Mouse (Mus musculus): ENCODE measurements around the gene Fcgr3.

Gene Fcgr3

GRCm38 (mm10) chr1:171053305-171053704 is 11.4 kb downstream of the Fcgr3 start:
- DNase-seq (ENCODE audit: low read depth, low spot score): no peak

- DNase-seq (ENCODE audit: low read depth, low spot score): no peak
Observed at GRCm38 (mm10) chr1:171050774-171051173, 14.0 kb downstream of the Fcgr3 start.

GRCm38 (mm10) chr1:171049263-171049662 is 15.5 kb downstream of the Fcgr3 start:
- no peak for DNase-seq (ENCODE audit: low read depth, low spot score)

GRCm38 (mm10) chr1:171046501-171046900 is 18.2 kb downstream of the Fcgr3 start:
- DNase-seq (ENCODE audit: low read depth, low spot score): no peak

- DNase-seq (ENCODE audit: low read depth, low spot score): no peak
Observed at GRCm38 (mm10) chr1:171045079-171045465, 19.7 kb downstream of the Fcgr3 start.

- DNase-seq (ENCODE audit: low read depth, low spot score): peak; percentile 84
Observed at GRCm38 (mm10) chr1:171044365-171045078, 20.2 kb downstream of the Fcgr3 start.

- DNase-seq (ENCODE audit: low read depth, low spot score): no peak
Observed at GRCm38 (mm10) chr1:171043594-171044153, 21.1 kb downstream of the Fcgr3 start.

- DNase-seq (ENCODE audit: low read depth, low spot score): no peak
Observed at GRCm38 (mm10) chr1:171039880-171040279, 24.9 kb downstream of the Fcgr3 start.

- DNase-seq (ENCODE audit: low read depth, low spot score): peak; percentile 28
Observed at GRCm38 (mm10) chr1:171039135-171039534, 25.6 kb downstream of the Fcgr3 start.

- DNase-seq (ENCODE audit: low read depth, low spot score): peak; percentile 89
Observed at GRCm38 (mm10) chr1:171037861-171038721, 26.6 kb downstream of the Fcgr3 start.

GRCm38 (mm10) chr1:171036550-171037324 is 28.0 kb downstream of the Fcgr3 start:
- peak; percentile 73 for DNase-seq (ENCODE audit: low read depth, low spot score)

GRCm38 (mm10) chr1:171035611-171036010 is 29.1 kb downstream of the Fcgr3 start:
- DNase-seq (ENCODE audit: low read depth, low spot score): no peak

GRCm38 (mm10) chr1:171034201-171034600 is 30.5 kb downstream of the Fcgr3 start:
- no peak for DNase-seq (ENCODE audit: low read depth, low spot score)

GRCm38 (mm10) chr1:171033756-171034155 is 31.0 kb downstream of the Fcgr3 start:
- DNase-seq (ENCODE audit: low read depth, low spot score): peak; percentile 85

GRCm38 (mm10) chr1:171033196-171033595 is 31.5 kb downstream of the Fcgr3 start:
- DNase-seq (ENCODE audit: low read depth, low spot score): no peak

- no peak for DNase-seq (ENCODE audit: low read depth, low spot score)
Observed at GRCm38 (mm10) chr1:171032691-171033090, 32.0 kb downstream of the Fcgr3 start.

GRCm38 (mm10) chr1:171031752-171032151 is 33.0 kb downstream of the Fcgr3 start:
- DNase-seq (ENCODE audit: low read depth, low spot score): no peak

GRCm38 (mm10) chr1:171019311-171019950 is 45.3 kb downstream of the Fcgr3 start:
- no peak for DNase-seq (ENCODE audit: low read depth, low spot score)

GRCm38 (mm10) chr1:171018737-171019136 is 46.0 kb downstream of the Fcgr3 start, which contains the start of gene Fcgr4:
Gene Fcgr4, plus strand, starts transcription at chr1:171018920.
- no peak for DNase-seq (ENCODE audit: low read depth, low spot score)

- no peak for DNase-seq (ENCODE audit: low read depth, low spot score)
Observed at GRCm38 (mm10) chr1:171017468-171018158, 47.1 kb downstream of the Fcgr3 start.
